Mouse (Mus musculus) frontal cortex, postnatal 36 days (tissue): ENCODE data around the gene Xpnpep1.

Experiments
- DNase-seq, 2 experiments: peaks; one replicate each; pipeline ENCODE4 v3.0.0; 2022; ENCODE audit warnings: low spot score in 2 of 2

Gene Xpnpep1

DNA sequence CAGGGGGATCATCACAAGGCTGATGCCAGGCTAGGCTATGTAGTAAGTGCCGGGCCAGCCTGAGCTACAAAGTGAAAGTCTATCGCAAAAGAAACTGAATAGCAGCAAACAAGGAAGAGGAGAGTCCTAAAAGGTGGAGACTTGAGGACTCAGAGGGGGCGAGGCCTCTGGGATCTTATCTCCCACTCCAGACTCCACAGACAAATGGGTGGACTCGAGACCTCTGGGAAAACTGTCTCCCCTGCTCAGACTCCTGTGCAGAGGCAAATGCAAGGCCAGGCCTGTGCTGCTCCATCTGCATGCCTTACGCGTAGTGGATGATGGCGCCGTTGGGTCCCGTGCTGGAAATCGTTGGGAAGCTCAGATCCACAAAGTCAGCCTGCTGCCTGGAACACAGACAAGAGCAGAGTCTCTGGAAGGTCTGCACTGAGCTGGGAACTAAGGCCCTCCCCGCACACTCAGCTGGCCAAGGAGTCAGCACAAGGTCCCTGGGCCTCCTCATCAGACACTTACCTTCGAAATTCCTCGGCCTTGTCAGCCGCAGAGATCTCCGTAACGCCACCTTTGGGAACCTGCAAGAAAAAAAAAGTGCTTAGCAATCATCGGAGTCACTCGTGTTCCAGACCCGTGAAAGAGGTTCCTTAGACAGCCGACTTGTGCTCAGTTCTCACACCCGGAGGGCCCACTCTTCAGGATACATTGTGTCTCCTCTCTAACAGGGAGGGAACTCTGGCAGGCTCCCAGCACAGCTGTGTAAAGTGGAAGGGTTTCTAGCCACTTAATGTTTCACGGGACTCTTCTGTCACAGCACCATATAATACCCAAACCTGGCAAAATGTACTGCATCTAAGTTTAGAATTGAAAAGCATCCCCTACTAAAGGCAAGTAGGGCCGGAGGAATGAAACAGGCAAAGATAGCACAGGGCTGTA is 37.6 kb downstream of the Xpnpep1 start:
- no peak for DNase-seq

DNA sequence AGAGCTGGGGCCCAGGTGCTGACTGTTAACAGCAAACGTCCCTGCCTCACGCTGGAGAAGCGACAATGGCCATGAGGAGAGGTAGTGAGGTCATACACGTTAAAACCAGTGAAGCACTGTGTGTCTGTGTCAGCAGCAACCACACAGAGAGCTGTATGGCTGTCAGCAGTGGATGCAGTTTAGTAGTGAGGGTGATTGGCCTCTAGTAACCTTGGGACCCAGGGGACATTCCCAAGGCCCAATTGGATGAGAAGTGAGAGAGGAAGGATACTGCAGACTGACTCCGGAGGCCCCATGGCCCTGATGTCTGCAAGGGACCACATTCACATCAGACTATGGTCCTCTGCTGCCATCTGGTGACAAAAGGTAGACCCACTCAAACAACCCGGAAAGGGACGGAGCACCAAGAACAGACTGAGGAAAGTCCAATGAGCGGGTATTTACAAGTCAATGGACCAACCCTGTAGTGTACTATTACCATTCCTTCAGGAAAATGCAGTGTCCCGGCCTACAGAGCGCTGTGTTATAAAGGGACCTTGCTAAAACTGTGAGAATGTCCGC is 47.1 kb downstream of the Xpnpep1 start:
- DNase-seq, result peak; percentile 61 to 69

DNA sequence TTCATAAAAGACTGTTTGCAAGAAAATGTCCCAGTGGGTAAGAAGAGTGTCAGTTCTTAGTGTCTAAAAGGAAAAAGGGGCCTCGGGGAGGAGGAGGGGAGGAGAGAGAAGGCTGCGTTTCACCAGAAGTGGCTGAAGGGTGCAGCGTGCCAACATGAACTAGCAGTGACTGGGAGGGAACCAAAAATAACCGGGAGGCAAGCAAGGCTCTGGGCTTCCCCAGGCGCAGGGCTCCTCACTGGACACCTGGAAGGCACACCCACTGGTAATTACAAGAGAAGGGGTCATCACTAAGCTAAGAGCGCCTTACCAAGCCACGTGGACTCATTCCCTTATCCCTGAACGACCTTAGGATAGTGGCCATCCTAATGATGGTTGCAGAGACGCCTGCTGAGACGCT is 48.1 kb downstream of the Xpnpep1 start:
- DNase-seq, result no peak

DNA sequence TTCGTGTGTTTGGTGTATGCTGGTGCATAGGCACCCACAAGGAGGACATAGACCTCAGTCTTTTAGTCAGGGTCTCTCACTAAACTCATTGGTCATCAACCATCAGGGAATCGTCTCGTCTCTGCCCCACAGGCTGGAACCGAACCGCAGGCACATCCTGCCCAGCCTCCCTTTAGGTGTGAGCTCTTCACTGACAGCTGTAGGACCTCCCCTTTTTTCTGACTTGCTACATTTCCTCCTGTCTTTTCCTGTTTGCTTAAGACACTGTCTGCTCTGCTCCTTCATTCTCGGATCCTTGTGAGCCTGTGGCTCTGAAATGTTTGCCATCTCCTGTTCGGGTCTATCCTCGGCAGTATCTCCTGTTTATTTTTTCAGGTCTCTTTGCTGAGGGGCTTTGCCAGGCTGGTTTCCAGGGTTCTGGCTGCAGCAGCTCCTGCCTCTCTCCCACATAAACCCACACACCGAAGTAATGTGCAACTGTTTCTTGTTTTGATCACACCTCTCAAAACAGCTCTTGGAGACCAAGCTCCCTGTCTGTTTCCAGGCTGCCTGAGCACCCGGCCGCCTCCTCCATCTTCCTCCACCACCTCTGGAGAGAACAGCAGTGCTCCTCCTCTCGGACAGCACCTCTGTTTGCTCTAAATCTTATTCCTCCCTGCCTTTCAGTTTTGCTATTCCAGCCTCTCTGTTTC is 60.8 kb downstream of the Xpnpep1 start:
- DNase-seq, result peak; percentile 52 to 56

DNA sequence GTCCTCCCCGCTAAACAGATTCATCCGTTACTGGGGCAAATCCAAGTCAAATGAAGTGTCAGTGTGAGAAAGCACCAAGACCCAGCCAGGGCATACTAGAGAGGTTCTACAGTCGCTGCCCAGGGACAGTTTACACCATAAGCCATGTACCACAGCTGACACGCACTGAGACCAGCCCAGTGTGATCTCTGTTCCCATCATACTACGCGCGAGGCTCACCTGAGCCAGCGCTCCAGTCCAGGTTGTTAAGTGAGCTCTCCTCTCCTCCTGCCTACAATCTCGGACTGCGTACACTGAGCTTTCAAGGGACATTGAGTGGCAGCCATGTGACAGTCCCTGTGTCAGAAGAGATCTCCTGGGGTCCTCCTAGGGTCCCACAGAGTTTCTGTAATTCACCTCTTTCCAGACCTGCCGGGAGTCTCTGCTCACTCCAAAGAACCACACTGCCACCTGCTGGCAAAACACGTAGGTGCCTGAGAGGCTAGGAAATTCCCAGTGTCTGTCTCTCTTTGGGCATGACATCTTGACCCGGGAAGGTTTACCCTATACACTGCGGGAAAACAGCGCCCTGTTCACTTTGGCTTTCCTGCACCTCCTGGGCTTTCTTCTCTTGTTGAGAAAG is 64.3 kb downstream of the Xpnpep1 start:
- DNase-seq, result peak; percentile 81 to 86

DNA sequence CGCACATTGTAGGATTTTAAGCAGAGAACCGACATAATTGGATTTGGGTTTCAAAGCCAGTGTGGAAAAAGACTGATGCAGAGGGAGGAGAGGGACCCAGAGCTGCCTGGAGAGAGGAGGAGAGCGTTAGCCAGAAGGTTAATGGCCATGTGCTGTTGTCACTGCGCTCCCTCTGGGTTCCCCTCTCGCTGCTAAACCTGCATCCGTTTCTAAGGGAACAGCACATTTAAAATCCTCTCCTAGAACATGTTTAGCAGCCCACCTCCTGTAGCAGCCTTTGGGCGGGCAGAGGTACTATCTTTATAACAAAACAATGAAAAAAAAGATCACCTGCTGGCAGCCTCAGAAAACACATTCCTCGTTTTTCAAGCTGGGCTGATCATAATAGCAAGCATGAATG is 73.7 kb downstream of the Xpnpep1 start:
- no peak for DNase-seq

DNA sequence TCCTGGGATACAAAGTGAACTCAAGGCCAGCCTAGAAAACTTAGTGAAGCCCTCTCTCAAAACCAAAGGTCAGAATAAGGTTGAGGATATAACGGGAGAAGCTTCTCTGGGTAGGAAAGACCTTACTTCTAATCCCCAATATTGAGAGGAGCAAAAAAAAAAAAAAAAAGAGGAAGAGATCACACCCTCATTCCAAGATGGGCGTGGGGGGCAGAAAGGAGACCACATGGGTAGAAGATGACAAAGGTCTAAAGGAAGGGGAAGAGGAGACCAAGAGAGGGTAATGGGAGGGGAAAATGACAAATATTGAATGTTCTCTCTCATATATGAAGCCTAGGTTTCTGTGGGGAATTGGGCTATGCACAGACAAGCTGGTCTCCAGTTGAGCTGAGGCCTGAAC is 77.3 kb downstream of the Xpnpep1 start:
- DNase-seq, result no peak

DNA sequence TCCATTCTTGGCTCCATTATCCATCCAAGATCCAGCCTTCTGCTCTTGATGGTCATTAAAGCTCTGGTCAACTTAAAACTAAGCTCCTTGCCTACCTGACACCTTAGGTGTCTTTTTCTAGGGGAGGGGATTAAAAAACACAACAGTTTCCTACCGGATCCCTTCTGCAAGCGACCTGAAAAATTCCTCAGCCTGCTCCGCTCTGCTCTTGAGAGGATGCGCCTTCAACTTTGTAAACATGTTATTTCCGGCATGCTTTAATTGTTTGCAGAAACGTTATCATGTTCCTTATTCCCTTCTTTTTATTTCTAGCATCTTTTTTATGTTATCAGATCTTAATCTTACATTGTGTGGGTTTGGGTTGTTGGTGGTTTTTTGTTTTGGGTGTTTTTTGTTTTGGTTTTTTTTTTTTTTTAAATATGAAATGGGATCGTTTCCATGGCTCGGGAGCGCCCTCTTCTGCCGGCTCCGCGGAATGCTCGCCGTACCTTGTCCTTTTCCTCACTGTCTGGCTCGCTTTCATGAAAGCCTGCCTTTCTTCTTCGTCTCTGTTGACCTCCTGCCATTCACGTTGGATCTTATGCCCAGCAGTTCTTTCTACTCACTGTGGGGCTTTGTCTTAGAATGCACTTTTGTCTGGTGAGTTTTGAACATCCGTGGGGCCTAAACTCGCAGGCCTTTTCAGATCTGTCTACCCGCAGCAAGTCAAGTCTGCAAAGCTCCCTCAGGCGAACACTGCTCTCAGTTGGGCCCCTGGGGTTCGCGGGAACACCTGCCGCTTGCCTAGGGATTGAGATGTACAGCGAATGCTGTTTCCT is 117.1 kb downstream of the Xpnpep1 start:
- peak; percentile 60 to 80 for DNase-seq

DNA sequence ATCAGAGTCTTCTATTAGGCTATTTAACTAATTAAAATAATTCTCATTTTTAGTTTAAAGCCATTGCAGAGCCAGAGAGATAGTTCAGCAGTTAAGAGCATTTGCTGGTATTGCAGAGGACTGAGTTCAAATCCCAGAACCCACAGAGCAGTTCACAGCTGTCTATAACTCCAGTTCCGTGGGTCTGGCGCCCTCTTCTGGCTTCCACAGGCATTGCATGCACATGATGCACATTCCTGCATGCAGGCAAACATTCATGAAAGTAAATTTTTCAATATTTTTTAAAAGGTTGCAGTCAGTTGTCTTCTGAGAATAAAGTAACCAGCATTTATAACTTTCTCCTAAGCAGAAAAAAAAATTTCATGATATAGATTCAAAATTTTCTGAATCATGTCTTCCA is 135.8 kb downstream of the Xpnpep1 start:
- DNase-seq, result no peak

DNA sequence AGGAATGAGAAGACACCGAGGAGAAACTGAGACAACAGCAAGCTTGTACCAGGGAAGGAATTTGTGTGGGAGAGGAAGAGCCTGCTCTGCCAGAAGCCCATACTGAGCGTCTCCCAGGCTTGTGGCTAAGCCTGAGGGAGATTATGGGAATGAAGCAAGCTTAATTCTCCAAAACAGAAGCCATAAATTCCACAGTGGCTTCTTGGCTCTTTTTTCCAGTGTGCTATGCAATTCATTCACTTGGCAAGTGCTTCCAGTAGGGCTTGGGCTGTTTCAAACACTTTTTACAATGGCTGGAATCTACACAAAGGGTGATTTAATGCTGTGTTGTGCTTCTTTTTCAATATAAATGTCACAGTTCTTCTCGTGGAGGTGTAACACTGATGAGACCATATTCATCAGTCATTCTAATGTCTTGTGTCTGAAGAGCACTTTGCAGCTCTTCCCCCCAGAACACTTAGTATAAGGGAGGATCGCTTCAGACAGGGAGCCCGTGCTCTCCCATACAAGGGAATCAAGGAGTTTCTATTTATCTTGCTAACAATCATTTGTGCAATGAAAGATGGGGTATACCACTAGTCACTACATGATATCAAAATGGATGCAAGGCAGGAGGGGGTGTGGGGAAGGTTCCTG is 148.1 kb downstream of the Xpnpep1 start:
- no peak for DNase-seq
